Mouse (Mus musculus) cortical plate, adult 2 months (tissue): ENCODE data around the gene Hsd11b1.

Source experiments
- CTCF ChIP-seq: fragments of 200-500 bp; IDR thresholded peaks from 2 replicates; pipeline ENCODE4 v1.5.1; 2011; ENCODE audit warnings: mild to moderate bottlenecking, control low read depth, low read length; ENCODE audit not compliant: insufficient read depth; ENCODE audit errors: extremely low read depth
- POLR2A ChIP-seq: fragments of 200-500 bp; IDR thresholded peaks from 2 replicates; pipeline ENCODE4 v1.6.1; 2011; ENCODE audit warnings: mild to moderate bottlenecking, low read length, control low read depth; ENCODE audit not compliant: insufficient read depth; ENCODE audit errors: extremely low read depth

- no peak for TF ChIP-seq CTCF
- TF ChIP-seq POLR2A: no peak
These were observed 8.8 kb downstream of the Hsd11b1 start for GRCm38 (mm10) chr1:193255032-193255431.
